Mouse (Mus musculus): Measurements from ENCODE around the gene Tpst2. TPM values are rescaled to one million over a fixed set of nuclear protein-coding genes. Genes with fewer than 3 reads are reported as not detected.

The Tpst2 gene
- total RNA-seq, 2 experiments from 2014 or later = 41.1 to 43.0 TPM

DNA sequence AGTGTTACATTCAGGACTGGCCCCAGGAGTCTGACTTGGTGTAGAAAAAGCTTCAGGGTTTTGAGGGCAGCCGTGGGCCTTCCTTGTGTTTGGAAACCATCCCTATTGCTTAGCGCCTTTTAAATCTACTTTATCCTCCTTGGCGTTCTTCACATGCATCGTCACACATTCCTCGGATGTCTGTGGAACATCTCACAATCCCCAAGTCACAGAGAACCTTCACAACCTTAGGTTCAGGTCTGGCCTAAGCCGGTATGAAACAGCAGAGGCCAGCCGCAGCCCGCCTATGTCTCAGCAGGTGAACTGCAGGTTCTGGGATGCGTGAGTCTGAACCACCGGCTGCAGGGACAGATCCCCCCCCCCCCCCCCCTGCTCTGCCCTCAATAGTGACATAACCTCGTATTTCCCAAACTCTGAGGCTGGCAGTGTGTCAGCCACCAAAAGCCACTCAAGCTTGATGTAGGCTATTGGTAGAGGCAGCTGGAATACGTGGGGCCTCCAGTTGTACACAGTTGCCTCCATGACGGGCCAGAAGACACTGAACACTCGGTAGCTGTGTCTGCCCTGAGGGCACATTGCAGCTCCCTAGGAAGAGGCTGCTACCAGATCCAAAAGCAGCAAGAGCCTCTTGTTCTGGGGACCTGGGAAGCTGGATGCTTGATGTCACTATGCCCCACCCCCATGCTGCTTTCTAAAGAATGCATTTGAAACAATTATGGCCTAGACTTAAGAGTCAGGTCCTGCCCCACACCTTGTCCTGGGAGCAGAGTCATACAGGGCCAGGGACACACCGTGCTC is 4.6 kb downstream of the Tpst2 start:
- no peak for DNase-seq (ENCODE audit: low spot score in 2 of 2)

DNA sequence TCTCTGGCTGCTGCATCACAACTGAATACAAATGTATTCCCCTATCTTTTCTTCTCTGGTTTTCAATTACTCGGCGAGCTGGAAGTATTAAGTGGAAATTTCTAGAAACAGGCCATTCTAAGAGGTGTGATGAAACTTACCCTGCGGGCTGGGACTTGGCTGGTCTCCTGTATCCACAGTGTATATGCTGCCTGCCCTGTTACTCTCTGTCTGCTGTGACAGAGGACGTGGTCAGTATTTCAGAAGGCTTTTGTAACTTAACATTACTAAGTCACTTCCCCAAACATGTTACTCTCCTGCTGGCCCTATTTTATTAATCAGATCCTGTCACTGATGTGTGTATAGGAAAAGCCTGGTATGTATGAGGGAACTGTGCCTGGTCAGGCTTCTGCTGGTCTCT is 5.2 kb downstream of the Tpst2 start:
- no peak for DNase-seq (ENCODE audit: low spot score in 2 of 2)

DNA sequence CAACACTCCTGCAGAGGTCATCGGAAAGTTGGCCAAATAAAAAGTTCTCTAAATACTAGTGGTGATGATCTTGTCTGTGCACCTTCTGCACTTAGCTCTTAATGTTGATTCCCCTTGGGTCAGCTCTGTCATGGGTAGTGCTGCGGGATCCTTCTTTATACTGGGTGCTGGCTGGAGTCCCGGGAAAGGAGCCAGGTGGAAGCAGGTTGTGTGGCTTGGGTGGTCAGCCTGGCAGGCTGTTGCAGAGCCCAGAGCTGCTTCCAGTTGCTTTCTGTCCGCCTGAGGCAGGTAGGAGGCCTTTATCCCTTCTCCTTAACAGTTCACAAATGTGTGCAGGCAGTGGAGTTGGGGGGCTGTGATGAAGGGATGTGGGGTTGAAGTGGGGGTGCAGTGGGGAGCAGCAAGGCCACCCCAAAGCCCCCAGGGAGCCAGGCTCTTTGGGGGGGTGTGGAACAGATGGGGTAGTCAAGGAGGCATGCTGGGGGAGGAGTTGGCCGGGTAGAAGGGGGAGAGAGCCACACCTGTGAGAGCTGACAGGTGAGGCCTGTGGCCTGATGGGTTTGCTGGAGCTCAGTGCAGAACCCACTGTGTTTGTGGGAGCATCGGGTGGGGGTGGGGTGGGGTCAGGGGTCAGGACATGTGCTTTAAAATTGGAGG is 5.8 kb downstream of the Tpst2 start:
- DNase-seq (ENCODE audit: low spot score in 2 of 2) = no peak

DNA sequence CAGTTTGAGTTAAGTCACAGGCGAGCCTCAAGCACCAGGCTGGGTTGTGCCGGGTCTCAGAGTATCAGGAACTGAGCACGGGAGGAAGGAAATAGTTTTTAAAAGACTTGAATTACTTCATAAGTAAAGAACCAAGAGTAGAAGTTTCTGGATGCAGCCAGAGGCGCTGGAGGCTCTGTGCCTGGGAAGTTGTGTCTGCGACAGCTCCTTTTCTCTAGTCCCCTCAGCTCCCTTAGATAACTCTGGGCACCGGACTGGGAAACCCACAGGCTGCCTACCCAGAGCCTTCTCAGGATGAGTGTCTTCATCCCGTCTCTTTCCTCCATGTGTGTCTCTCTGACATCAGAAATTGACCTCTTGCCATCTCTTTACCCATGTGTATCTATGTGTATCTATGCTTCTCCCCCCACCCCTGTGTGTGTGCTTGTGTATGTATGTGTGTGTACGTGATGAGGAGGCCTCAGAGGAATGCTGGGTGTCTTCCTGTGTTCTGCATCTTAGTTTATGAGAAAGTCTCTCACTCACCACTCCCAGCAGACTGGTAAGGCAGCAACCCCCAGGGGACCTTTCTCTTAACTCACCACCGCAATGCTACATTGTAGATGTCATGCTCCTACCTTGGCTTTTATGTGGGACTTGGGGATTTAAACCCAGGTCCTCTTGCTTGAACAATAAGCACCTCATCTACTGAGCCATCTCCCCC is 6.4 kb downstream of the Tpst2 start:
- DNase-seq (ENCODE audit: low spot score in 2 of 2) = no peak

DNA sequence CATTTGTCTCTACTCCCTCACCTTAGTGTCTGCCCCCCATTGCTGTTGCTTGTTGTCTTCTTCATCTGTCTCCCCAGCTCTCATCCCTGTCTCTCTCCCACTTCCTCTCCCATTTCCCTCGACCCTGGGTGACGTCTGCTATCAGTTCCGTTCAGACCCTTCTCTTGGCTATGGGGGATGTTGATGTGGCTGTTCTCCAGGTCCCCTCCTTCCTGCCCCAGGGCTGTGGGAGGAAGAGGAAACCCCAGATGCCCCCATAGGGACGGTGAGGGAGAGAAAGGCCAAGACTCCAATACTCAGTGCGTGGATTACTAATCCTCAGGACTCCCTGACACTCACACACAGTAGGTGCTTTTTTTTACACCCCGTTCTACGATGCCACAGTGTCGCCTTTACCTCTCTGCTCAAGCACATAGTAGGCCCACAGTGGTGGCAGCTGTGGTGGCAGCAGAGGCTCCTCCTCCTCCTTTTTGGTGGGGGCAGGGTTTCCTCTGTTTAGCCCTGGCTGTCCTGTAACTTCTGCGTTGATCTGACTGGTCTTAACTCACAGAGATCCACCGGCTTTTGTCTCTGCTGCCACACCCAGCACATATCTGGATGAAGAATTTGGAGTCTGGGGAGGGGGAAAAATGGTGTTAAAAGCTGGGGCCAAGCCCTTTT is 7.2 kb downstream of the Tpst2 start:
- DNase-seq (ENCODE audit: low spot score in 2 of 2) = no peak

DNA sequence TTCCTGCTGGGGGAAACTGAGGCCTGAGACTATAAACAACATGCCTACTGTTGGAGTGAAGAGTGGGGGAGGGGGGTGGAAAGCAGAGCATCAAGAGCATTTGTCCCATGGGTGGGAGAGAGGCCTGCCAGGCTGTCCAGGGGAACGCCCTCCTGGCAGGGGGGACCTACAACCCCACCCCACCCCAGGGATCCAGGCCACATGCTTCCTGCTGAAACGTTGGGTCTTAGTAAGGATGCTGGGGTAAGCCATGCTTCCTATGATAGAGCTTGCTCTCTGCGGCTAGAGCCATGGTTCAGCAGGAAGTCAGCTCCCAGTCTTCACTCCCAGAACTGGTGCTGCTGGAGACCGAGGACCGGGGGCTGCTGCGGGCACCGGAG is 7.7 kb downstream of the Tpst2 start:
- DNase-seq (ENCODE audit: low spot score in 2 of 2) = no peak

DNA sequence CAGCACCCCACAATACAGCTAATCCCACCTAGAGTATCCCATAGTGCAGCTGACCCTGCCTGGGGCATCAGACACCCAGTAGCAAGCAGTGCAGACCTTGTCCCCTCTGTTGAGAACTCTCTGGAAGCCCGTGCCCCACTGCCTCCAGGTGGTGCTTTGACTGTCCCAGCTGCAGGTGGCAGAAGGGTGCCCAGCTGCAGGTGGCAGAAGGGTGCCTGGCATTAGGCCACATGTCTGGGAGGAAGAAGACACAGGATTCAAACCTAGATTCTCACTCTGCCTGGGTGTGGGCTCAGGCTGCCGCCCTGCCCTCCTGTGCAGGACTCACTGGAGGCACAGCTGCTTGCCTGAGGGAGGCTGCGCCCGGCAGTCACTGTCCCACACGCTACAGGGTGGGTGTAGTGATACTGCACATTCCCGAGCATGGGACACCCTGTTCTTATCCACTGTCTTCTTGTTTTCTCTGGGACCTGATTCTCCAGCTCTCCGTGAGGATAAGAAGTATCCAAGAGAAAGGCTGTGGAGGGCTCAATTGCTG is 9.1 kb downstream of the Tpst2 start:
- DNase-seq (ENCODE audit: low spot score in 2 of 2) = no peak

DNA sequence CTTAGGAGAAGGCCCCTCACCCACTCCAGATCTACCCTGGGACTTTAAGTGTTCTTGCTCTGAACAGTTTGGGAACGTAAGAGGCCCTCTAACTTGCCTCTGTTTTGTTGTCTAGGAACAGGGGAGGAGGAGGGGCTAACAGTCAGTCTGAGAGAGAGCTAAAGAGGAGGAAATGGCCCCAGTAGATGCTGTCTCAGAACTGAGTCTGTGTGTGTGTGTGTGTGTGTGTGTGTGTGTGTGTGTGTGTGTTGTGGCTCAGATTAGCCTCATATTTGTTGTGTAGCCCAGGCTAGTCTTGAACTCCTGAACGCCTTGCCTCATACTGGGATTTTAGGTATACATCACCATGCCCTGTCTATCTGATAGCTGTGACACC is 10.1 kb downstream of the Tpst2 start:
- no peak for DNase-seq (ENCODE audit: low spot score in 2 of 2)

DNA sequence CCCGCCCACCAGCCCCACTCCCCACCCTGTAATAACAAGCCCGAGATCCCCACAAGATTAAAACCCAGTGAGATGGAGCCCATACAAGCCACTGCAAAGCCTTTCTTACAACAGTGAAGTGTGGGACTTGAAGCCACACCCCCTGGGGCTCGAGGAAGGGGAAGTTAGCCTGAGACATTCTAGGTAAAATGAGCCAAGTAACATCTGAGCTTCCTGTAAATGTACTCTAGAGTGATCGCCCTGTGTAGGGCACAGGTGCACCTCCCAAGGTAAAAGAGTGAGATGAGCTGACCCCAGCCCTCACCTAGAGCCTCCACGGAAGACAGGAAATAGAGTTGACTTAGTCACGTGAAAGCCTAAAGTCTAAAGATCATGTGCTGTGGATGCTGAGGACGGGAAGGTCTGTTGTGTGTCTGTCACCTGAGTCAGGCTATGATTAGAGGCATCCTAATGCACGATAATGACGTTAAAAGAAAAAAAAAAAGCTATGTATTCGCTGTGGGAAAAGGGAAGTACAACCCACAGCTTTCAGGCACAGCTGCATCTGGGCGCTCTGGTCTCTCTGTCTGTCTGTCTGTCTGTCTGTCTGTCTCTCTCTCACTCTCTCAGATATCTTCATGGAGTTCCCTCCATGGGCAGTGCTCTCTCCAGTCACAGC is 10.6 kb downstream of the Tpst2 start:
- no peak for DNase-seq (ENCODE audit: low spot score in 2 of 2)

DNA sequence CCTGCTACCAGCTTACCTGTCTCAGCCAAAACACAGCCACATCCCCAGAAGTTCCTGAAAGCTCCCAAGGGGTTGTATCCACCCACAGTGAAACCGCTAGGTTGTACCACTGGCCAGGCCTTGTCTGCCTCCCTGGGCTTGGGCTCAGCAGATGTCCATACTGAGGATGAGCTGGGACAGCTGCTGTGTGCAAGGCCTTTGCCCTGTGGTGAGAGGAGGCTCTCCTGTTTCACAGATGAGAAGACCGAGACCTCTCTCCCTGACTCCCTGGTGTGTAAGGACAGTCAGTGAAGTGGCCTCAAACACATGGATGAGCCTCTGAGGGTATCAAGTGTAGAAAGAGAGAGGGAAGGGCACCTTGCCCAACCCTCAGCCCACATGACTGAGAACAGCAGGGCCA is 11.2 kb downstream of the Tpst2 start:
- no peak for DNase-seq (ENCODE audit: low spot score in 2 of 2)

DNA sequence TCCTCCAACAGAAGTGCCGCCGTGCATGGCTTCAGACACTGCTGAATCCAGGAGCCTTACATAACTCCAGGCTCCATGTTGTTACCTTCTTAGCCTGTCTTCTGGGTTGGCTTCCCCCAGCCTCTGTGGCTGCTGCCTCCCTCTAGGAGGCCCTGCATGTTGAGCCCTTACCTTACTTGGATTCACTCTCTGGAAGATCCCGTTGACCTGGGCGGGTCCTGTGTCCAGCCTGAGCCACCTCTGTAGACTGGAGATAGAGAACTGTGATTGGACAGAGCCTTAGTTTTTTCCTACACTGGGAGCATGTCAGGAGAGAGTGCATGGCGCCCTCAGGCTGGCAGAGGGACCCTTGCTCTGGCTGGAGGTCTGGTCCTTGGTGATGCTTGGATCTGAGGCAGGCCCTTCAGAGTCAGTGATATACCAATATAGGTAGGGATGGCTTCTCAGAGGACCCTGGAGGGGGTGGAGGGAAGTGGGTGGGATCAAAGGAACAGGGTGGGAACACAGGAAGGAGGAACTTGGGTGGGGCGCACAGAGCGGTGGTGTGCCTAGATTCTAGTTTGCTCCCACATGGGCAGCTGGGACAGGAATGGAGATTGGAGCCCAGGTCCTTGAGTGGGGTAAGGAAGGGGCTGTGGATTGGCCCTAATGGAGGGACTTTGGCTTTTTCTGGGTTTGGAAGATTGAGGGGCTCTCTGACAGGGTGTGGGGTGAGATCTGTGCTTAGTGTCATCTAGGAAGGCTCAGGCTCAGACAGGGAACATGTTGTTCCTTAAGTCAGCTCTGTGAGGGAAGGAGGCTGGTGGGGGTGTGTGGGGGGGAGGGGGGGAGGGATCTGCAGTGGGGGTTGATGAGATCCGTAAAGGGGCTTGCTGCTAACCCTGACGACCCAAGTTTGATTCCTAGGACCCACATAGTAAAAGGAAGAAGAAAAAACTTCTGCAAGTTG is 12.0 kb downstream of the Tpst2 start:
- DNase-seq (ENCODE audit: low spot score in 2 of 2) = no peak

DNA sequence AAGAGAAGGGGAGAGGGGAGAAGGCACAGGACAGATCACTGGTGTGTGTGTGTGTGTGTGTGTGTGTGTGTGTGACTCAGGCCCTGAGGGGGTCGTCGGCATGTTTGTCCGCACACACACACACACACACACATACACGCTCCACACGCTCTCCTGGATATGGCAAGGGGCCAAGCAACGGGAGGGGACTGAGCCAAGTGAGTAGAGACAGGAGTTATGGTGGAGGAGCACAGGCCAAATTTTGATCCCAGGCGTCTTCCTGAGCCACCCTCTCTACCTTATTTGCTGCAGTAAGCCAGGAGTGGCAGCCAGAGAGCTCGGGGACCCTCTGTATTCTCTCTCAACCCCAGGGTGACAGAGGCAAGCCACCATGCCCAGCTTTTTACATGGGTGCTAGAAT is 12.7 kb downstream of the Tpst2 start:
- DNase-seq (ENCODE audit: low spot score in 2 of 2) = no peak

DNA sequence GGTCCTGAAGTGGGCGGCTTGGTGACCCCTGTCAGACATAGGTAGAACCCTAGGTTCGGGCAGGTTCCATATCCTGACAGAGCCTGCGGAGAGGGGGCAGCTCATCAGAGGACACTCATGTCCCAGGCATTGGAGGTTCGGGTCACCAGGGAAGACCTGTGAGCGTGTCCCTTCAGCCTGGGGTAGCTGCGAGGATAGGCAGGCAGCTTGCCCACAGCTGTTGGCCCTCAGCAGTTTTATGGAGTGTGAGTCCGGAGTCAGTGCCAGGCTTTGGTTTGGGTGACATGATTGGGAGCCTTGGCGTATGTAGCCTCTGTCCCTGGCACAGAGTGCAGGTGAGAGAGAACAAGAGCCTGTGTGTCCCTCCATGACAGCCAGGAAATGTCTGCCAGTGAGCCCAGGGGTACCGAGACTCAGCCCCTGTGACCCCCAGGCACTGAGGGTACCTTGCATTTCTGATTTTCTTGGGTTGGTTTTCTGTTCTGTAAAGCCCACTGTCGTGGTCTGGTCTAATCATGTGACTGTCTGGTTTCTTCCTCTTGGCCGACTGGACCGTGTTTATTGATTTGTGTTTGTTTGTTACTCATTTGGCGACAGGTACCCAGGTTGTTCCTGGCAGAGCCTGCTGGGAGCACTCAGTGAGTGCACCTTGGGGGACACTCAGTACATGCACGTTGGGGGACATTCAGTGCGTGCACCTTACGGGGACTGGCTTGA is 13.5 kb downstream of the Tpst2 start:
- DNase-seq (ENCODE audit: low spot score in 2 of 2) = no peak

DNA sequence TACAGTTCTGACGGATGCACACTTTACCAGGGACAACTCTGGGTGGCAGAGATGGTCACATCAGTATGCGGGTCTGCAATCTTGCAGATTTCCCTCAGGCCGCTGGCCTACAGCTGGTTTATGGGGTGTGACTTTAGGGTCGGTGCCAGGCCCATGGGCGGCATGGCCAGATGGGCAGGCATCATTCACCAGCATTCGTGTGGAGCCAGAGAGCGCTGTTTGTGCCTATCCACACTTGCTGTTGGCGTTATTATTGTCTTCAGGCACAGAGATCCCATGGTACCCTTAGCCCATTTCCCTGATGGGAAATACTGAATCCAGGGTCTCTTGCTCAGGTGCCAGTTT is 14.0 kb downstream of the Tpst2 start:
- no peak for DNase-seq (ENCODE audit: low spot score in 2 of 2)

DNA sequence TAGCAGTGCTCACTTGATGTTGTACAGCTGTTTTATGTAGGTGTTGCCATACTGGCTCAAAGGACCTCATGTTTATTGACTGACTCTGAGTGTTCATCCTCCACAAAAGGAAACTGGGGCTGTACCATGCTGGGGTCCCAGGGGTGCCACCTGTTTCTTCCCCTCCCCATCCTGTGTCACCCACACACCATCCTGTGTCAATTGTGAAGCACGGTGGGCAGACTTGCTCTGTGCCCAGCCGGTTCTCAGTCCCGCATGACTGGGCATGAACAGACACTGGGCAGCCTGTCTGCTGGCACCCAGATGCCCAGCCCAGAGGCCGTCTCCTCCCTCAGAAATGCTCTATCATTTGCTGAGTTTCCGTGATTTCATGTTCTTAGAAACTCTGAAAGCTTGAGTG is 15.4 kb downstream of the Tpst2 start:
- DNase-seq (ENCODE audit: low spot score in 2 of 2) = no peak

DNA sequence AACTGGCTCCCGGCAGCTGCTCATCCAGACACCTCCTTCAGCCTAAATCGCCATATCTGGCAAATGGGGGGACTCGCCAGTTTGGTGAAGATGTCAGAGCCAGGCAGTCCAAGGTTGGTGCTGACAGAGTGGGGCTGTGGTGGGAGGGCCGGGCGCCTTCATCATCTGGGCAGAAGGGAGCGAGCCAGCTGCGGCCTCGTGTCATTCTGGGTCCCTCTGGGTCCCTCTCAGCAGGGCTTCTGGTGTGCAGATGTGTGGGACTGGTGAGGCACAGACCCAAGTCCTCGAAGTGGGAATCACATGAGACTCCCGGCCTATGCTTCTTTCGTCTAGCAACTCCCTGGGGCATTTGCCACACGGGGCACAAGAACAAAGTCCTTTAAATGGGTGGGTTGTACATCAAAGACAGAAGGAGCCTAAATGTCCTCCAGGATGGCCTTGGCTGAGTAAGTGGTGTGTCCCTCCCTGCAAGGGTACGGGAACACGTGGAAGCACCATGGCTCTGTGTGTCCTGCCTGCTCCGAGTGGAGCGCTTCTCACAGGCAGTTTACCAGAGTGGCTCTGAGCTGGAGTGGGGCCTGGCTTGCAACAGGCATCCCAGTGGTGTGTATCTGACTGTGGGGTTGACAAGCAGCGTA is 16.0 kb downstream of the Tpst2 start:
- DNase-seq (ENCODE audit: low spot score in 2 of 2) = no peak

DNA sequence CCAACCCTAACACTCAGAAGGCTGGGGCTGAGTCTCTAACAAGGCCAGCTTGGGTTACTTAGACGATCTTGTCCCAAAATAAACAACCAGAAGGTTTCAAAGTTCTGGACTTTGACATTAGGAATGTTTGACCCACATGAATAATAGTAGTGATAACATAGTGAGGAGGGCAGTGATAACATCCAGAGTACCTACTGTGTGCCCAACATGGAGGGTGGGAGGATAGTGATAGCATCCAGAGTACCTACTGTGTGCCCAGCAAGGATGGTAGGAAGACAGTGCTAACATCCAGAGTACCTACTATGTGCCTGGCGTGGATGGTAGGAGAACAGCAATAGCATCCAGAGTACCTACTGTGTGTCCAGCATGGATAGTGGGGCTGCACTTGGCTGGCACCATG is 17.3 kb downstream of the Tpst2 start:
- no peak for DNase-seq (ENCODE audit: low spot score in 2 of 2)

DNA sequence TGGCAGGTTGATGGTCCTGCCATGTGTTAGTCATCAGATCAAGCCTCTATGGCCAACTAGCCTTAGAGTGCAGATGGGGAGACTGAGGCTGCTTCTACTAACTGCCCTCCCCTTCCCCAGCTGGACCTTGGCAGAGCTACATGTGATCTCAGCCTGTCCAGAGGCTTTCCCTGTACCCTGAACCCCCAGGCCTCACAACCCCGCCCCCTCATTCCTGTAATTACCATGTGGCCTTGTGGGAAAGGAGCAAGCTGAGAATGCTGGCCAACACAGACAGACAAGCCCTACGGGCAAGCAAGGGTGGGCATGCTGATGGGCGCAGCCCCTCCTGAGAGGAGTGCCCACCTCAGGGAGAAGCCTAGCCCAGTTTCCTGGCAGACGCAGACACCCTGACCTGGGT is 18.2 kb downstream of the Tpst2 start:
- no peak for DNase-seq (ENCODE audit: low spot score in 2 of 2)

DNA sequence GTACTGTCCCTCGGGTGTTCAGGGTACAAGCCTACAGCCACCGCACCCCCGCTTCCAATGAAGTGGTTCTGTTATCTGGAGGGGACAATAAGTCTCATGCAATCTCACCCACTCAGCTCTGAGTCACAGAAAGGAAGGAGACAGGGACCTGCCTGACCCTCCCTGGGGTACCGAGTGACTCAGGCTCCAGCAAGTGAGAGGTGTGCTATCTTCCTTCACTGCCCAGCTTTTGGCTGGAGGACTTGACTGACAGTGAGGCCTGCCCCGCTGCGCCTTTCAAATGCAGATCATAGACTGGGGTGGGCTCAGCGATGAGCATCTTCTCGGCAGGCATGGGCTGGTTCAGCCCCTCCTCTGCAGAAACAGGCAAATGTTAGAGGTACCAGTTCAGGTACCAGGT is 18.7 kb downstream of the Tpst2 start:
- DNase-seq (ENCODE audit: low spot score in 2 of 2) = no peak
